Mouse (Mus musculus): Measurements from ENCODE around the gene Crybg2. TPM values are rescaled to one million over a fixed set of nuclear protein-coding genes. Genes with fewer than 3 reads are reported as not detected.
A peak's percentile ranks its signal among the peaks of the same experiment; 100 is the strongest.

The Crybg2 gene
- 5.6 and 6.5 TPM in 2 replicates for polyA plus RNA-seq (2014; fragmentation: Nextera tagmentation; extraction: Ambion mirVana)

DNA sequence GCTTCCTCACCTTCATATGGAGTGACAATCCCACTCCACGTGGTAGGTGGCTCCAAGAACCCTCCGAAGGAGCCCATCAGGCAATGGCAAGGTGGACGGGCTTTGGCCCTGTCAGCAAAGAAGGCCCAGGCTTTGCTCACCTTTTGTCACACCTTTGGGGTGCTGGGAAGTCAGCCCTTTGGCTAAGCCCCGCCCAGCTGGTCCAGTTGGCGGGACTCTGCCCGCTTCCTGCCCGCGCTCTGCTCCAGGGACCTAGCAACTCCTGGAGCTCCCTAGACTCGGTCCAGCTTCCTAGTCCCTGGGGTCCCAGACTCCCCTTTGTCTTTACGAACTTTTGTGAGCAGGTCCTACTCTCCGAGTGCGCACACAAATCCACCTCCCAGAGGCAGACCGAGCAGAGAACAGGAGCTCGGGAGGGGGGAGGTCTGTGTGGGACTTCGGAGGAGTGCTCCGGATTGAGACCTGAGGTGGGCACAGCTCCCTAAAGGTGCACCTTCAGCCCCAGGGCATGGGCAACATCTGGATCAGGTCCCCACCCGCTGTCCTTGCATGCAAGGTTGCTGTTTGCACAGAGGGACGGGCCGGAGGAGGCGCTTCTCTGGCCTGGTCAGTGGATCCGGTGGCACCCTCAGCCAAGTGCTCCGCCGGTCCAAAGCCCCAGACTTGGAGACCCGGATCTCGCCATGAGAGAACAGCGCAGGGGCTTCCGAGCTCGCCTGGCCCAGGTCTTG, at the start of gene Crybg2:
Crybg2 (plus strand) TSS at position 681 of the 731 bp plus-strand sequence.
- Histone ChIP-seq H3K9me3 (ENCODE audit: control insufficient read depth, low read length) (no peaks in the 10 kb centered on the region), H3K4me3 (ENCODE audit: low read depth, low read length) (no peak within 1 kb of the TSS), H3K4me1 (ENCODE audit: control insufficient read depth, insufficient read depth, low read length) (no peaks in the 10 kb centered on the region), H3K9ac (ENCODE audit: low read depth, low read length) (no peak within 1 kb of the TSS), H3K4me2 (ENCODE audit: low read depth, low read length) (no peak within 1 kb of the TSS), H3K36me3 (ENCODE audit: control insufficient read depth, insufficient read depth, low read length) (no peaks in the 10 kb centered on the region), H3K27me3 (replicated peaks; ENCODE audit: control insufficient read depth, insufficient read depth, low read length) (peaks cover 5% of the 10 kb centered on the region; the same call in 1 of the 2 replicates), H3K27ac (replicated peaks; ENCODE audit: low read depth, low read length) (no peak within 1 kb of the TSS)
- DNase-seq (ENCODE audit: low spot score) (no peak), ATAC-seq (ENCODE audit: low read depth) (no peak)
- WGBS: 44% methylated on average over 25 of the region's 28 CpGs

DNA sequence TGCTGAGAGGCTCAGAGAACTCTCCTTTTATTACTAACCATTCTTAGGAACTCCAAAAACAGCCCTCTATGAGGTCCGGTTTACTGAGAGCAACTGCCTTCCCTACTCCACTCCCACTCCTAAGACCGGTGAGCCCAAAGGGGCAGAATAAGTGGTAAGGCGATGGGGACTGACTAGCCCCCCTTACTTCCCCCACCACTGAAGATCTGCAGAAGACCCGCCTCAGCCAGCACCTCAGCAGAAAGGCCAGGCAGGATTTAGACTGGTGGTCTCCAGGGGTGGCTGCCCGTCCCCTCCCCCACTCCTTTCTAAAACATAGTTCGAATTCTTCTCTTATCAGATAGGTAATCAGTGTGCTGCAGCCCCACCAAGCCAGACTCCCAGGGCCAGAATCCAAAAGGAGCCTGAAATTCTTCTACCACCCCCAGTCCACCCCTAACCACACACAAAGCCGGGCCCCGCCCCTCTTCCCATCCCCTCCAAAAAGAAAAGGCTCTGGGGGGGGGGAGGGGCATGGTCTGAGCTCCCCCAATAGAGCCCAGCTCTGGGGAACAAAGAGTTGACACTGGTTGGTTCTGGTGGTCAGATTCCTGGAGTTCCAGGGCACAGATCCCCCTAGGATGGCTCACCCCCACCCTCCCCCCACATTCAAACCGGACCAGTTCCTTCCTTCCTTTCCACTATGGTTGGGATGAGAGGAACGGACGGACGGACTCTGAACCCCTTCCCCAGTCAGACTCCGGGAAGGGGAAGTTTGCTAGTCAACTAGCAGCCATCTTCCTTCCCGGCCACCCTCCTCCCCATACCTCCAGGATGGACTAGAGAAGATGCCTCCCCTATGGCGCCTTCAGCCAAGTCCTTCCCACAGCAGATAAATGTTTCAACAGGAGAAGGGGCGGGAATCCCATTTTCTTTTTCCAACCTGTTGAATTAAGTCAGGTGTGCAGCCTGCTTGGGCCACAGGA, 48.9 kb upstream of the Crybg2 start:
- Histone ChIP-seq H3K27ac (replicated peaks; ENCODE audit: low read depth, low read length) (no peak overlapping the region), H3K9me3 (ENCODE audit: control insufficient read depth, low read length) (no peaks in the 10 kb centered on the region), H3K9ac (ENCODE audit: low read depth, low read length) (no peak overlapping the region), H3K4me3 (ENCODE audit: low read depth, low read length) (no peak overlapping the region), H3K4me1 (ENCODE audit: control insufficient read depth, insufficient read depth, low read length) (no peaks in the 10 kb centered on the region), H3K4me2 (ENCODE audit: low read depth, low read length) (no peak overlapping the region), H3K36me3 (ENCODE audit: control insufficient read depth, insufficient read depth, low read length) (no peaks in the 10 kb centered on the region), H3K27me3 (replicated peaks; ENCODE audit: control insufficient read depth, insufficient read depth, low read length) (peaks cover 5% of the 10 kb centered on the region; the same call in 1 of the 2 replicates)
- 20% methylated on average over 11 of the region's 16 CpGs for WGBS
- DNase-seq (ENCODE audit: low spot score) (no peak), ATAC-seq (ENCODE audit: low read depth) (no peak)

- ATAC-seq (ENCODE audit: low read depth): no peak
- Histone ChIP-seq H3K4me1 (ENCODE audit: control insufficient read depth, insufficient read depth, low read length) (peaks cover 5% of the 10 kb centered on the region; the same call in 1 of the 2 replicates), H3K9ac (ENCODE audit: low read depth, low read length) (no peak overlapping the region), H3K27me3 (replicated peaks; ENCODE audit: control insufficient read depth, insufficient read depth, low read length) (peaks cover 17% of the 10 kb centered on the region), H3K36me3 (ENCODE audit: control insufficient read depth, insufficient read depth, low read length) (no peaks in the 10 kb centered on the region), H3K4me2 (ENCODE audit: low read depth, low read length) (no peak overlapping the region), H3K27ac (replicated peaks; ENCODE audit: low read depth, low read length) (no peak overlapping the region), H3K9me3 (ENCODE audit: control insufficient read depth, low read length) (no peaks in the 10 kb centered on the region), H3K4me3 (ENCODE audit: low read depth, low read length) (no peak overlapping the region)
- 49% methylated on average over 12 of the region's 12 CpGs for WGBS
- no peak for DNase-seq (ENCODE audit: low spot score)
Observed at GRCm38 (mm10) chr4:134012858-134013528, 47.6 kb upstream of the Crybg2 start.

- Histone ChIP-seq H3K27ac (replicated peaks; ENCODE audit: low read depth, low read length) (no peak overlapping the region), H3K9ac (ENCODE audit: low read depth, low read length) (no peak overlapping the region), H3K4me2 (ENCODE audit: low read depth, low read length) (no peak overlapping the region), H3K27me3 (replicated peaks; ENCODE audit: control insufficient read depth, insufficient read depth, low read length) (peaks cover 41% of the 10 kb centered on the region), H3K9me3 (ENCODE audit: control insufficient read depth, low read length) (no peaks in the 10 kb centered on the region), H3K4me1 (ENCODE audit: control insufficient read depth, insufficient read depth, low read length) (peaks cover 9% of the 10 kb centered on the region), H3K4me3 (ENCODE audit: low read depth, low read length) (no peak overlapping the region), H3K36me3 (ENCODE audit: control insufficient read depth, insufficient read depth, low read length) (no peaks in the 10 kb centered on the region)
- WGBS: 6% methylated on average over 7 of the region's 7 CpGs
- DNase-seq (ENCODE audit: low spot score) (no peak), ATAC-seq (ENCODE audit: low read depth) (no peak)
Observed at GRCm38 (mm10) chr4:134016208-134016607, 44.4 kb upstream of the Crybg2 start.

GRCm38 (mm10) chr4:134016767-134017166, 43.8 kb upstream of the Crybg2 start:
- peaks cover 41% of the 10 kb centered on the region for H3K27me3 ChIP-seq (replicated peaks; ENCODE audit: control insufficient read depth, insufficient read depth, low read length)
- 0% methylated on average over 8 of the region's 8 CpGs for WGBS

DNA sequence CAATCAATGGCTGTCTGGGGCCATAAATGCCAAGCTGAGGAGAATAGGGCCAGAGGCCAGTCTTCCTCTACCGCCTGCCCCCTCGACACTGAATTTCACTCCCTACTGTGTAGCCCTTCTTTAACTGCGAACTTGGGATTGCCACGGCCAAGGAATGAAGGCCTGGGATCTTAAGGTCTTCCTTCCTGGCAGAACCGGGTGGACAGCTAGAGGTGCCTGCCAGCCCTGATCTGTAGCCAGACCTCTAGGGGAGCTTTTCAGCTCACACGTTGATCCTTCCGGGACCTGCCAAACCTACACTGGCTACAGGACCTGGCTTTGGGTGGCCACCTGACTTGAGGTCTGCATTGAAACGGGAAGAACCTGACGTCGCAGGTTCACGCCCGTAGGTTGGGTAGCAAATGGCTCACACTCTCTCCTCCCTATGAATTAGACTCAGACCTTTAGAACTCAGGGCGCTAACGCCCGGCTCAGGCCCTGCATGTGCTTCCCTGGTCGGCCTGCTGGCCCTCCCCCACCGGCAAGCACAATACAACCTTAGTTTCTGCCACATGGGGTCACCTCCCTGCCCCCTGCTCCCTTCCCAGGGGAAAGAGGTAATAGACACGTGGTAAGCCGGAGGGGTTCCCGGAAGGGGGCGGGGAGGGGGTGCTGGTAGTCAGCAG, 43.3 kb upstream of the Crybg2 start:
- peak overlapping the region; percentile 38; the same call in 1 of the 2 replicates for H3K4me2 ChIP-seq (ENCODE audit: low read depth, low read length)

More at GRCm38 (mm10) chr4:134016767-134017166, 43.8 kb upstream of the Crybg2 start:
- ATAC-seq (ENCODE audit: low read depth): no peak
- H3K9ac ChIP-seq (ENCODE audit: low read depth, low read length): no peak overlapping the region
- H3K4me2 ChIP-seq (ENCODE audit: low read depth, low read length): no peak overlapping the region
- H3K36me3 ChIP-seq (ENCODE audit: control insufficient read depth, insufficient read depth, low read length): no peaks in the 10 kb centered on the region
- no peak overlapping the region for H3K27ac ChIP-seq (replicated peaks; ENCODE audit: low read depth, low read length)
- no peak for DNase-seq (ENCODE audit: low spot score)
- H3K4me3 ChIP-seq (ENCODE audit: low read depth, low read length): no peak overlapping the region
- peaks cover 9% of the 10 kb centered on the region for H3K4me1 ChIP-seq (ENCODE audit: control insufficient read depth, insufficient read depth, low read length)
- no peaks in the 10 kb centered on the region for H3K9me3 ChIP-seq (ENCODE audit: control insufficient read depth, low read length)

DNA sequence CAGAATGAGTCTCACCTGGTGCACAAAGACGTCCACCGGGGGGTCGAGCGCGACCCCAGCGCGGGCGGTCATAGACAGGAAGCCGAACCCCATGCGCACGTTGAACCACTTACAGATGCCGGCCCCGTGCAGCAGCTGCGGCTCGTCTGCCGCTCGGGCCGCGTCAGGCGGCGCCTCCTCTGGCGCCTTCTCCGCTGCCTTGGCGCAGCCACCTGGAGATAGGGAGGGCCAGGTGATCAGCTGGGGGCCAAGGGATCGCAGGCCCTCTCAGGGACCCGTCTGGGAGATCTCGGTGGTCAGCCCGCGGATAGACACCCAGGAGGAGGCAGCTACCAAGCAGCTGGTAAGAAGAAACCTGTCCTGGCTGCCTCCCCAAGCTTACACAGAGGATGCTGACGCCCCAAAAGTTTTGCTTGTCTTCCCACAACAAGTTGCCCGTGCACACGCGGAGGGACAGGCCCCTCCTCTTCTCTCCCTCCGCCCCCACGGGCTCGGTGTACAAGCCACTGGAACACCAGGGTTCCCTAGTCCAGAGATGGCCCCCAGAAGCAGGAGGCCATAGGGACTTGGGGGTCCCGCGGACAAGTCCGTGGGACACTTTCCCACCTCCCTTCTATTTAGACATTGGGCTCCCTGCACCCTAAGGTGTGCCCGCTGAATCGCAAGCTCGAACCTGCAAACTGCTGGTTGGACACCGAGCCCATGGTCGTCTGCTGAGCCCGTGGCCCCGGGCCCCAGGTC, 42.4 kb upstream of the Crybg2 start:
- no peaks in the 10 kb centered on the region for H3K9me3 ChIP-seq (ENCODE audit: control insufficient read depth, low read length)
- H3K4me2 ChIP-seq (ENCODE audit: low read depth, low read length): peak overlapping the region; percentile 38
- peak overlapping the region; percentile 23 for H3K4me3 ChIP-seq (ENCODE audit: low read depth, low read length)
- H3K27ac ChIP-seq (replicated peaks; ENCODE audit: low read depth, low read length): no peak overlapping the region
- no peaks in the 10 kb centered on the region for H3K36me3 ChIP-seq (ENCODE audit: control insufficient read depth, insufficient read depth, low read length)
- ATAC-seq (ENCODE audit: low read depth) (0 out of 2 replicates have a peak, but pooled peaks have one; percentile 18), DNase-seq (ENCODE audit: low spot score) (no peak)
- no peak overlapping the region for H3K9ac ChIP-seq (ENCODE audit: low read depth, low read length)
- peaks cover 9% of the 10 kb centered on the region for H3K4me1 ChIP-seq (ENCODE audit: control insufficient read depth, insufficient read depth, low read length)
- peaks cover 41% of the 10 kb centered on the region for H3K27me3 ChIP-seq (replicated peaks; ENCODE audit: control insufficient read depth, insufficient read depth, low read length)
- WGBS: 0% methylated on average over 33 of the region's 46 CpGs

More for the DNA sequence above, 43.3 kb upstream of the Crybg2 start:
- Histone ChIP-seq H3K4me3 (ENCODE audit: low read depth, low read length) (peak overlapping the region; percentile 23), H3K9ac (ENCODE audit: low read depth, low read length) (no peak overlapping the region), H3K27me3 (replicated peaks; ENCODE audit: control insufficient read depth, insufficient read depth, low read length) (peaks cover 41% of the 10 kb centered on the region), H3K4me1 (ENCODE audit: control insufficient read depth, insufficient read depth, low read length) (peaks cover 9% of the 10 kb centered on the region), H3K27ac (replicated peaks; ENCODE audit: low read depth, low read length) (no peak overlapping the region), H3K36me3 (ENCODE audit: control insufficient read depth, insufficient read depth, low read length) (no peaks in the 10 kb centered on the region), H3K9me3 (ENCODE audit: control insufficient read depth, low read length) (no peaks in the 10 kb centered on the region)
- 4% methylated on average over 18 of the region's 21 CpGs for WGBS
- ATAC-seq (ENCODE audit: low read depth) (no peak), DNase-seq (ENCODE audit: low spot score) (no peak)

All from embryonic facial prominence, embryonic 14.5 days (tissue).